Mouse (Mus musculus): ENCODE results near the gene Fthl17a. TPM values are rescaled to one million over a fixed set of nuclear protein-coding genes. Genes with fewer than 3 reads are reported as not detected.
A peak's percentile ranks its signal among the peaks of the same experiment; 100 is the strongest.

Gene Fthl17a
- polyA plus RNA-seq (2015; fragmentation: Nextera tagmentation; extraction: Ambion mirVana), result not detected in 2 replicates

DNA sequence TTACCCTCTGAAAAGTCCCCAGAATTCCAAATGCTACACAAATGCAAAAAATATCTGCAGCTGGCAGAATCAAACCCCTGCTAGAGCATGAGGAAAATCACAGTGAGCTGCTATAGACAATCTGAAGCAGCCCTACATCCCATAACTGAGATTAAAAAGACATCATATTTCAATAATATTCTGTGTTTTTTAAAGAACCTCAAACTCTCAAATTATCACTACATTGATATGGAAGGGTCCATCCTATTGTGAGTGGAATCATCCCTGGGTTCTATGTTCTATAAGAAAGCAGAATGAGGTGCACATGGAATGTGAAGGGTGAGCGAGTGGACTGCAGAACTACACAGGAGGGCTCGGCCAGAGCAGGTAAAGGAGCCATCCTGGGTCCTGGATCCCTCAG lies at the start of gene Fthl17a:
TSS of gene Fthl17a (plus strand) at position 301 of the 400 bp plus-strand sequence.
- no peak within 1 kb of the TSS for H3K4me2 ChIP-seq (replicated peaks)
- ATAC-seq, result no peak
- no peaks in the 10 kb centered on the region for H3K9me3 ChIP-seq
- H3K4me3 ChIP-seq (replicated peaks), result no peak within 1 kb of the TSS
- no peaks in the 10 kb centered on the region for H3K27me3 ChIP-seq (replicated peaks)
- WGBS, result 81% methylated on average over 2 of the region's 2 CpGs
- H3K36me3 ChIP-seq, result no peaks in the 10 kb centered on the region
- no peak within 1 kb of the TSS for H3K9ac ChIP-seq
- H3K4me1 ChIP-seq (replicated peaks), result no peaks in the 10 kb centered on the region
- H3K27ac ChIP-seq, result no peak within 1 kb of the TSS

DNA sequence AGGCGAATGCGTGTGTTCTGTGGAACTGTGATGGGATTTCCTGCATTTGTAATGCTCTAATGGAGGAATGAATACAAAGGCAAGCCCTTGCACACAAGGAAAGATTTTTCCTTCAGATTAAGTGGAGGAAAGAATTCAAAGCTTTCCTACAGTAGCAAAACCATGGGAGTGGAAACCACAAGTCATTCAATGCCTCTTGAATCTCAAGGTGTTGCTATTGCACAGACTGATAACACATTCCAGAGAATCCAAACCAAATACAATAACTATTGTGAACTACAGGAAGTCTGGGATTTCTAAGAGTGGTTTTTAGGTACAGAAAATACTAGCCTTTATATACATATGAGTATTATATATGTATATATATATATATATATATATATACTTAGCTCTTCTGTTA lies 42.5 kb upstream of the Fthl17a start:
- no peak overlapping the region for H3K4me2 ChIP-seq (replicated peaks)
- no peaks in the 10 kb centered on the region for H3K36me3 ChIP-seq
- H3K4me1 ChIP-seq (replicated peaks), result no peaks in the 10 kb centered on the region
- no peak overlapping the region for H3K9ac ChIP-seq
- 89% methylated on average over 2 of the region's 2 CpGs for WGBS
- no peaks in the 10 kb centered on the region for H3K27me3 ChIP-seq (replicated peaks)
- ATAC-seq, result no peak
- no peaks in the 10 kb centered on the region for H3K9me3 ChIP-seq
- no peak overlapping the region for H3K4me3 ChIP-seq (replicated peaks)
- H3K27ac ChIP-seq, result no peak overlapping the region

DNA sequence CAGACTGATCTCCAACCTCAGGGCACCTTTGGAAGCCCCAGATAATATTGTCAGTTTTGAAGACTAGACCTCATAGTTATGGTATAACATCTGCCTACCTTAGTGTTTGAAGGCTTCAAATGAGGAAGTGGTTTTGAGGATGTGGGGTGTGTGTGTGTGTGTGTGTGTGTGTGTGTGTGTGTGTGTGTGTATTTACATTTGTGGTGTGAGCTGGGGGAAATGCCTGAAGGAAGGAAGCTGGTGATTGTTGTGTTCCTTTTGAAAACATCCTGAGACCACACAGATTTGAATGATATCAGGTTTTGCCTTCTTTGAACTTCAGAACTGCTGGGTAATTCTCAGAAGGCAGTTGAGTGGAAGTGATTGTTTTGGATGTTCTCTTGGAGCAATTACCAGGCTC lies 22.6 kb upstream of the Fthl17a start:
- no peaks in the 10 kb centered on the region for H3K4me1 ChIP-seq (replicated peaks)
- H3K36me3 ChIP-seq, result no peaks in the 10 kb centered on the region
- H3K27me3 ChIP-seq (replicated peaks), result no peaks in the 10 kb centered on the region
- H3K9ac ChIP-seq, result no peak overlapping the region
- no peak overlapping the region for H3K4me3 ChIP-seq (replicated peaks)
- H3K9me3 ChIP-seq, result no peaks in the 10 kb centered on the region
- no peak overlapping the region for H3K4me2 ChIP-seq (replicated peaks)
- no peak overlapping the region for H3K27ac ChIP-seq
- ATAC-seq, result no peak

DNA sequence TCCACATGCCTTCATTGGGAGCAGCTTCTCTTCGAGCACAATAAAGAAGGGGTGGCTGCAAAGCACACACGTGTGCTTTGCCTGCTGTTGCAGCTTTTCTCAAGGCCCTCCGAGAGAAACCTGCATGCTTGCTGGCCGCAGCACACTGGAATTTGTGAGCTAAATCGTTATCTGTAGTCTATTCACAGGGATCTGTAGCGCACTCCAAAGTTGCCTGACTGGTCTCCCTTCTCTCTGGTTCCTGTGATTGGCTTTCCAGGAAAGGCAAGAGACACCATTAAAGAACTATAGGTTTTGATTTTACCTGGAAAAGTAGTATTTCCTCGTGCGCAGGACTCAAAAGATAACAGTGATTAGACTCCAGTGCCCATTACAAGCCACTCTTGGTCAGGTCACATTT lies 22.3 kb downstream of the Fthl17a start:
- Histone ChIP-seq H3K4me2 (replicated peaks) (no peak overlapping the region), H3K27ac (no peak overlapping the region), H3K9ac (no peak overlapping the region), H3K9me3 (no peaks in the 10 kb centered on the region), H3K4me3 (replicated peaks) (no peak overlapping the region), H3K36me3 (no peaks in the 10 kb centered on the region), H3K4me1 (replicated peaks) (no peaks in the 10 kb centered on the region), H3K27me3 (replicated peaks) (no peaks in the 10 kb centered on the region)
- WGBS, result 50% methylated on average over 8 of the region's 8 CpGs
- peak; percentile 87 for ATAC-seq

DNA sequence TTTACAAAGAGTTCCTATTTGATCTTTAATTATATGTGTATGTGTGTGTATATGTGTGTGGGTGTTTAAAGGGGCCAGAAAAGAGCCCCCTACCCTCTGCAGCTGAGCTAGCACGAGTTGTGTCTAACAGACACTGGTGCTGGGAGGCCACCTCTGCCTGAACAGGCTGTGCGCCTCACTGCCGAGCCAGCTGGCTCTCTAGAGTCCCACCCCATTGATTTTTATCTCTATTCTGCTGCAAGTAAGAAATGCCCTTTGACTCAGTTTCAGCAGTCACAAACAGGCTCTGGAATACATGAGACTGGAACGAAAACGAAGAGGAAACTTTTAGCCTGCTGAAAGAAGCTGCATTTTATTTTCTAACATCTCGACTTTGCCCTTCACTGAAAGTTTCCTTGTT lies 22.8 kb downstream of the Fthl17a start:
- H3K36me3 ChIP-seq, result no peaks in the 10 kb centered on the region
- H3K27ac ChIP-seq, result no peak overlapping the region
- no peaks in the 10 kb centered on the region for H3K9me3 ChIP-seq
- 56% methylated on average over 6 of the region's 6 CpGs for WGBS
- H3K27me3 ChIP-seq (replicated peaks), result no peaks in the 10 kb centered on the region
- no peak overlapping the region for H3K9ac ChIP-seq
- H3K4me3 ChIP-seq (replicated peaks), result no peak overlapping the region
- H3K4me1 ChIP-seq (replicated peaks), result no peaks in the 10 kb centered on the region
- ATAC-seq, result peak; percentile 92
- H3K4me2 ChIP-seq (replicated peaks), result 0 out of 2 replicates have a peak overlapping the region, but pooled peaks have one; percentile 9

DNA sequence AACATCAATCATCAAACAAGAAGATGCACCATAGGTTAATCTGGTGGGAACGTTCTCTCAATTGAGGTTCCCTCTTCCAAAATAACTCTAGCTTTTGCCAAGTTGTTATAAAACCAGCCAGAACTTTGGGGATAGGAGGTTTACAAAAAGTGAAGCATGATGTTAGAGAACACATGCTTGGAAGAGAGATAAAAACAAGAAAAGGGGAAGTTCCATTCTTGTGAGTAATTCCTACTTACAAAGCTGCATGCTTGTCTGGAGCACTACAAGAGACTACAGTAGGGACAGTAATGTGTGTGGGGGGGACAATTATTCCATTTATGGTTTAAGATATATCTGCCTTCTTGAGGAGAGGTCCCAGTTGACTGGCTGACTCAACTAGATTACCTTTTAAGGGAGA lies 40.4 kb downstream of the Fthl17a start:
- Histone ChIP-seq H3K27ac (no peak overlapping the region), H3K27me3 (replicated peaks) (no peaks in the 10 kb centered on the region), H3K9me3 (no peaks in the 10 kb centered on the region), H3K9ac (no peak overlapping the region), H3K4me3 (replicated peaks) (no peak overlapping the region), H3K36me3 (no peaks in the 10 kb centered on the region), H3K4me1 (replicated peaks) (no peaks in the 10 kb centered on the region), H3K4me2 (replicated peaks) (no peak overlapping the region)
- no peak for ATAC-seq
- 80% methylated on average over 1 of the region's 1 CpGs for WGBS

DNA sequence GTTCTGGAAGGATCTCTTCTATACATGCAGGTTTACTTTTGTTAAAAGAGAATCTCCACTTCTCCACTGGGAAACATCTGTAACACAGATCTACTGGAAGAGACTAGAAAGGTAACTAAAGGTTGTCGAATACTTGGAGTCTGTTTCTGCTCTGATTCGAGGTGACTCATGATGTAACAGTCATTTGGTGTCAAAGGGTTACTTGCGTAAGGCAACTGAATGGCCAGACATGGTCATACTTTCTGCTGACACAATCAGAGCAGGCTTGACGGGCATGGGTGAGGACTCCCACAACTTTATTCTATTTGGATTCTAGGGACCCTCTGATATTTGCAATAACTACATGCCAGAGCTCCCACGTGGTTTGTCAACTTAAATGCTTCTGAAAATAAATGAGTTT lies 43.3 kb downstream of the Fthl17a start:
- H3K9me3 ChIP-seq, result no peaks in the 10 kb centered on the region
- no peaks in the 10 kb centered on the region for H3K4me1 ChIP-seq (replicated peaks)
- H3K9ac ChIP-seq, result no peak overlapping the region
- H3K4me3 ChIP-seq (replicated peaks), result no peak overlapping the region
- H3K27me3 ChIP-seq (replicated peaks), result no peaks in the 10 kb centered on the region
- no peak overlapping the region for H3K4me2 ChIP-seq (replicated peaks)
- H3K27ac ChIP-seq, result no peak overlapping the region
- H3K36me3 ChIP-seq, result no peaks in the 10 kb centered on the region
- WGBS, result 63% methylated on average over 5 of the region's 5 CpGs
- no peak for ATAC-seq

DNA sequence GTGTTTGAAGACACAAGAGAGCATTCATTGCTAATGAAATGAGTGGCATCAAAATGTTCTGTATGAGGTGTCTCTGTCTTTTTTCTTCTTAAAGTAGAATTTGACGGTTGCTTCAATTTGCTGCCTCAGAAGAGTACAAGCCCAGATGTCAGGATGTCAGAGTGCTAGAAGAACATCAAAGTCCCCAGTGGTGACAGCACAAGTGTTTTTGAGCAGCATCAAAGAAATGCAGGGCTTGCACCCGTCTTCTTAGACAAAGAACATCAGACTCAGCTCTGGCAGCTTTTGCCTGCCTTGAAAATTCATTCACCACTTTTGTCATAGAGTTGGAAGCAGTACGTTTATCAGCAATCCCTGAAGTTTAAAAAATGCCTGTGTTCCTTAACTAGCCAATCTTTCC lies 44.5 kb downstream of the Fthl17a start:
- no peak for ATAC-seq
- Histone ChIP-seq H3K4me2 (replicated peaks) (no peak overlapping the region), H3K9ac (no peak overlapping the region), H3K36me3 (no peaks in the 10 kb centered on the region), H3K4me1 (replicated peaks) (no peaks in the 10 kb centered on the region), H3K4me3 (replicated peaks) (no peak overlapping the region), H3K27ac (no peak overlapping the region), H3K27me3 (replicated peaks) (no peaks in the 10 kb centered on the region), H3K9me3 (no peaks in the 10 kb centered on the region)
- 62% methylated on average over 3 of the region's 3 CpGs for WGBS

DNA sequence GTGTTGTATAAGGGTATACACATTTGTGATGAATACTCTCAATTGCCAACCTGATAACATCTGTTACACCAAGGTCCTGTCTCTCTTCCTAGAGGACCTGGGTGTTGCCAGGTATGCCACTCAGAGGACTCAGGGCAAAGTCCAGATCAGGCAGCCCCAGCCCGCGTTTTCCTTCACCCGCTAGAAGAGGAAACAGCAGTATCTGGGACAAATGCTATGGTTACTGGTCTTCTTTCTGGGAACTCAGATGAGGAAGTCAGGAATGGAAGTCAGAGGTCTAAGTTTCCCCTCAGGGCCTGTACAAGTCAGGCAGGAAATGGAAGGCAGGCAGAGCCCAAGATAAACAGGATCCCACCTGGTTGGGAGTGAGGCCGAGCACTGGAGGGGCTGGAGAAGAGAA lies 55.2 kb downstream of the Fthl17a start:
- Histone ChIP-seq H3K9ac (no peak overlapping the region), H3K4me1 (replicated peaks) (no peaks in the 10 kb centered on the region), H3K4me2 (replicated peaks) (no peak overlapping the region), H3K9me3 (no peaks in the 10 kb centered on the region), H3K4me3 (replicated peaks) (no peak overlapping the region), H3K27ac (no peak overlapping the region), H3K36me3 (no peaks in the 10 kb centered on the region), H3K27me3 (replicated peaks) (no peaks in the 10 kb centered on the region)
- peak; percentile 55; the same call in 1 of the 2 replicates for ATAC-seq
- WGBS, result 64% methylated on average over 4 of the region's 4 CpGs

DNA sequence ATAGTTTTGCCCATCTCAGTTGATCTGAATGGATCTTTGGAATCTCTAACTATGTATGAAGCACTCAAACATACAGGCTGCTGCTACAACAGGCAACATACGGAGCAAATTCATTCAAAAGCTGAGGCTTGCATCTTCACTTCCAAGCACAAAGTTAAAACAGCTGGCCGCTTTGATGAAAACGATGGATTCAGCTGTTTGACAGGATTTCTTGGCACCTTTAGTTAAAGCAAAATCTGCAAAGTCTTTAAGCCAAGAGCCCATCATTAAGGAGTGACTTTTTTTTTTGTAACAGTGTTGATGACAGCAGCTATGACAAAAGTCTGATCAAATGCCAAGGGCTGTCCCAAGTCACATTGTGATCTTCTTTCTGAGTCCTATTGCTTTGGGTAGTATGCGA lies 69.1 kb downstream of the Fthl17a start:
- Histone ChIP-seq H3K27me3 (replicated peaks) (no peaks in the 10 kb centered on the region), H3K4me2 (replicated peaks) (no peak overlapping the region), H3K4me1 (replicated peaks) (no peaks in the 10 kb centered on the region), H3K4me3 (replicated peaks) (no peak overlapping the region), H3K27ac (no peak overlapping the region), H3K9ac (no peak overlapping the region), H3K36me3 (no peaks in the 10 kb centered on the region), H3K9me3 (no peaks in the 10 kb centered on the region)
- WGBS, result 77% methylated on average over 4 of the region's 4 CpGs
- no peak for ATAC-seq

DNA sequence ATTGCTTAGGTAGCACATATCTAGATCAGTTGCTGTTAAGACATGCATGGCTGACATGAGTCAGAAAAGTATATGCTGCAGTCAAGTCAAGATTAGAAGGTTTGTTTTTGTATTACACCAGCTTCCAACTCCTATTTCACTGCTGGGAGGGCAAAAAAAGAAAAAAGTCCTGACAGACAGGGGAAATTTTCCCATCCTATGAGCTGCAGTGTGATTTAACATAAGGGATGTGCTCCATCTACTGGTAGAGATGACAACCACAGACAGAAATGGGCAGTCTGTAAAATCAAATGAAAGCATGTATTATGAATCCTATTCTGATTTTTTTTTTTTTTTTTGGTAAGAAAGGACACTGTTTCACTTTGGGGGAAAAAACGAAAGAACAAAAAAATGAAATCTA lies 69.7 kb downstream of the Fthl17a start:
- Histone ChIP-seq H3K27ac (no peak overlapping the region), H3K9ac (no peak overlapping the region), H3K27me3 (replicated peaks) (no peaks in the 10 kb centered on the region), H3K4me3 (replicated peaks) (no peak overlapping the region), H3K36me3 (no peaks in the 10 kb centered on the region), H3K9me3 (no peaks in the 10 kb centered on the region), H3K4me1 (replicated peaks) (no peaks in the 10 kb centered on the region), H3K4me2 (replicated peaks) (no peak overlapping the region)
- no peak for ATAC-seq
- 46% methylated on average over 1 of the region's 1 CpGs for WGBS

Data from intestine, embryonic 15.5 days (tissue).